Mouse (Mus musculus) heart, adult 8-10 months (tissue): ENCODE data around the gene Tiam1. TPM values are rescaled to one million over a fixed set of nuclear protein-coding genes. Genes with fewer than 3 reads are reported as not detected.

Experiments used
- DNase-seq: peaks from one replicate; pipeline ENCODE4 v3.0.0; 2022; ENCODE audit warnings: low spot score
- total RNA-seq, 4 experiments: library from RNA; stranded (reverse); gene quantifications; 2 replicates each; pipeline ENCODE4 v1.2.4; 2022

Gene Tiam1
- total RNA-seq, 4 experiments from 2014 or later = 4.7 to 7.3 (median 6.7) TPM

- DNase-seq = no peak
Measured at GRCm38 (mm10) chr16:89883897-89884296, 259.7 kb downstream of the Tiam1 start.

- no peak for DNase-seq
Measured at GRCm38 (mm10) chr16:89882477-89883234, 260.9 kb downstream of the Tiam1 start.

- no peak for DNase-seq
Measured at GRCm38 (mm10) chr16:89877206-89877605, 266.4 kb downstream of the Tiam1 start.

- no peak for DNase-seq
Measured at GRCm38 (mm10) chr16:89876079-89876478, 267.5 kb downstream of the Tiam1 start.

GRCm38 (mm10) chr16:89874012-89874704, 269.4 kb downstream of the Tiam1 start:
- DNase-seq = no peak

- no peak for DNase-seq
Measured at GRCm38 (mm10) chr16:89872011-89872942, 271.3 kb downstream of the Tiam1 start.

- DNase-seq = peak; percentile 14
Measured at GRCm38 (mm10) chr16:89871382-89871781, 272.2 kb downstream of the Tiam1 start.

GRCm38 (mm10) chr16:89870059-89870458, 273.5 kb downstream of the Tiam1 start:
- DNase-seq = no peak

GRCm38 (mm10) chr16:89868502-89868901, 275.1 kb downstream of the Tiam1 start:
- DNase-seq = no peak

- DNase-seq = no peak
Measured at GRCm38 (mm10) chr16:89867212-89867829, 276.2 kb downstream of the Tiam1 start.

- DNase-seq = no peak
Measured at GRCm38 (mm10) chr16:89865136-89865535, 278.4 kb downstream of the Tiam1 start.

GRCm38 (mm10) chr16:89864710-89865109, 278.9 kb downstream of the Tiam1 start:
- no peak for DNase-seq

- no peak for DNase-seq
Measured at GRCm38 (mm10) chr16:89863264-89863663, 280.3 kb downstream of the Tiam1 start.

GRCm38 (mm10) chr16:89861531-89861930, 282.0 kb downstream of the Tiam1 start:
- DNase-seq = no peak

- DNase-seq = no peak
Measured at GRCm38 (mm10) chr16:89860708-89861107, 282.9 kb downstream of the Tiam1 start.

- no peak for DNase-seq
Measured at GRCm38 (mm10) chr16:89857666-89858065, 285.9 kb downstream of the Tiam1 start.

- no peak for DNase-seq
Measured at GRCm38 (mm10) chr16:89854731-89855130, 288.8 kb downstream of the Tiam1 start.

- DNase-seq = no peak
Measured at GRCm38 (mm10) chr16:89851333-89851732, 292.2 kb downstream of the Tiam1 start.

- peak; percentile 22 for DNase-seq
Measured at GRCm38 (mm10) chr16:89848651-89849597, 294.6 kb downstream of the Tiam1 start.

GRCm38 (mm10) chr16:89848179-89848578, 295.4 kb downstream of the Tiam1 start:
- DNase-seq = no peak
